ENCODE assay signal across 18 mouse cellular contexts in the genomic region with DNA sequence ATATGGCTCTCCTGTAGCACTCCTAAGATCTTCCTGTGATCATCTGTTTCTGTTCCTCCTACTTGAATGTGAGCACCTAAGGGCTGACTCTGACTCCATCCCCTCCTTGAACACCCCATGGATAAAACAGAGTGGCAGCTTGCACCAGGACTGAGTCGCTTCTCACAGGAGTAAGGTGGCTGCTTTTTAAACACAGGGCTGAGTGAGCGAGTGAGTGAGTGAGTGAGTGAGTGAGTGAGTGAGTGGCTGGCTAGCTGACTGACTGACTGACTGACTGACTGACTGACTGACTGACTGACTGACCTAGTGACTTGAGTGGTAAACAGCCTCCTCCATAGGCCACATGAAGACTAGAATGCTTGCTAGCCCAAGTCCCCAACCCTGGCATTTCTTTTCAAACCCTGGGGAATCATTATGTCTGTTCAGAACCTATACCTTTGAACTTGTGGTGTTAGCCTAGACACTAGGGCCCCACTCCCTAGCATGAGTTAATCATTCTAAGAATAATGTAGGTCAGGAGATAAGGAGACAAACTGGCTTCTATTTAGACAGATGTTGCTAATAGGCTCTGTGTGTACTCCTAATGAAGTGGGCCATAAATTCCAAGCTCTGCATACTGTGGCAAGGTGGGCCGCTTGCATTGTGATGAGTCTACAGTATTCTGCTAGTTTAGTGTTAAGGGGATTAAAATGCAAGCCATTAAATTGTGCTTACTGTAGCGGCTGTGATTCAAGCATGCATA.
A peak's percentile ranks its signal among the peaks of the same experiment; 100 is the strongest.
DNase-seq lines count a peak whose midpoint lies in the region; ATAC-seq and TF ChIP-seq lines count a peak whose summit lies in the region.
"Had no signal": no experiment of that assay in that cellular context is flagged by ENCODE, and none has a peak within 500 bp of the region (broad histone marks: within the 10 kb centered on the region; RNA-seq: fewer than 3 reads in every experiment).

No protein-coding gene starts in this region.

- peak; percentile 22 for DNase-seq in kidney, postnatal 0 days (ENCODE audit: low spot score)
- no peak for DNase-seq in kidney, adult 8-10 months
- DNase-seq in liver, embryonic 14.5 days (ENCODE audit: low read depth in 3 of 3, low spot score in 3 of 3) = peak in 1 of 3 experiments; percentile 0
- DNase-seq in ovary, postnatal 10 days (ENCODE audit: low spot score) = no peak
- no peak for DNase-seq in left cerebral cortex, adult 2 months (ENCODE audit: extremely low spot score in 1 of 2, low spot score in 2 of 2)
- DNase-seq: cerebellum, adult 18-20 months; heart, adult 2 months; kidney, postnatal 14 days; layer of hippocampus, adult 9-11 months; lung, adult 2 months; right cerebral cortex, adult 18-20 months; thymus, adult 18-20 months had no signal

- no peaks in the 10 kb centered on the region for H3K4me1 ChIP-seq in kidney, postnatal 0 days (replicated peaks; ENCODE audit: insufficient read depth, low read length)
- 0 out of 2 replicates have a peak, but pooled peaks cover 3% of the 10 kb centered on the region for H3K4me1 ChIP-seq in intestine, embryonic 16.5 days (ENCODE audit: control insufficient read depth, insufficient read depth, low read length)
- H3K4me1 ChIP-seq in liver, embryonic 14.5 days (replicated peaks; ENCODE audit: control insufficient read depth in 2 of 2, insufficient read depth in 2 of 2, low read length in 1 of 2) = peaks cover 0 to 4% of the 10 kb centered on the region in 2 experiments; a peak in 1 of 4 replicates
- H3K4me1 ChIP-seq in stomach, embryonic 16.5 days (ENCODE audit: control insufficient read depth, insufficient read depth, low read length) = no peaks in the 10 kb centered on the region
- H3K4me1 ChIP-seq: embryonic facial prominence, embryonic 10.5 days; heart, embryonic 15.5 days had no signal

- no peak overlapping the region for H3K4me2 ChIP-seq in kidney, postnatal 0 days (ENCODE audit: low read length)
- H3K4me2 ChIP-seq in intestine, embryonic 16.5 days (ENCODE audit: low read depth, low read length) = peak overlapping the region; percentile 34; the same call in 1 of the 2 replicates
- H3K4me2 ChIP-seq in liver, embryonic 14.5 days (ENCODE audit: low read depth) = no peak overlapping the region
- no peak overlapping the region for H3K4me2 ChIP-seq in stomach, embryonic 16.5 days (ENCODE audit: low read depth, low read length)
- H3K4me2 ChIP-seq: heart, embryonic 15.5 days had no signal

- no peak overlapping the region for H3K4me3 ChIP-seq in kidney, postnatal 0 days (replicated peaks; ENCODE audit: low read depth, low read length)
- H3K4me3 ChIP-seq in intestine, embryonic 16.5 days (ENCODE audit: low read length) = no peak overlapping the region
- no peak overlapping the region for H3K4me3 ChIP-seq in liver, embryonic 14.5 days (ENCODE audit: insufficient read depth in 1 of 2, low read depth in 2 of 2, low read length in 2 of 2)
- no peak overlapping the region for H3K4me3 ChIP-seq in stomach, embryonic 16.5 days (replicated peaks; ENCODE audit: low read length)
- no peak overlapping the region for H3K4me3 ChIP-seq in left cerebral cortex, adult 2 months
- H3K4me3 ChIP-seq: embryonic facial prominence, embryonic 10.5 days; heart, adult 2 months; heart, embryonic 15.5 days; limb, embryonic 10.5 days had no signal

- no peak overlapping the region for H3K27ac ChIP-seq in kidney, postnatal 0 days
- H3K27ac ChIP-seq in intestine, embryonic 16.5 days (ENCODE audit: low read length) = peak overlapping the region; percentile 81
- no peak overlapping the region for H3K27ac ChIP-seq in liver, embryonic 14.5 days
- no peak overlapping the region for H3K27ac ChIP-seq in stomach, embryonic 16.5 days (ENCODE audit: low read length)
- no peak overlapping the region for H3K27ac ChIP-seq in left cerebral cortex, adult 2 months
- H3K27ac ChIP-seq: embryonic facial prominence, embryonic 10.5 days; heart, adult 2 months; heart, embryonic 15.5 days; limb, embryonic 10.5 days had no signal

- 58% methylated on average over 4 of the region's 4 CpGs for WGBS in kidney, postnatal 0 days
- WGBS in intestine, embryonic 16.5 days = 60% methylated on average over 4 of the region's 4 CpGs
- WGBS in liver, embryonic 14.5 days (ENCODE audit: insufficient replicate concordance) = 53% methylated on average over 4 of the region's 4 CpGs
- 71% methylated on average over 4 of the region's 4 CpGs for WGBS in stomach, embryonic 16.5 days

- TF ChIP-seq EP300 in liver, embryonic 14.5 days (IDR thresholded peaks at IDR 0.05; ENCODE audit: low read depth) = no peak

- H3K9ac ChIP-seq in kidney, postnatal 0 days (ENCODE audit: low read depth, low read length) = no peak overlapping the region
- H3K9ac ChIP-seq in intestine, embryonic 16.5 days (ENCODE audit: low read depth, low read length) = 0 out of 2 replicates have a peak overlapping the region, but pooled peaks have one; percentile 30
- no peak overlapping the region for H3K9ac ChIP-seq in liver, embryonic 14.5 days (replicated peaks)
- H3K9ac ChIP-seq in stomach, embryonic 16.5 days (ENCODE audit: low read length) = no peak overlapping the region
- H3K9ac ChIP-seq: heart, embryonic 15.5 days had no signal

- intact Hi-C loops in left cerebral cortex, adult 2 months (cut with DNase I) = loop anchor here (5.0 kb wide), 1 partner anchor 73 kb away; no protein-coding TSS in a partner anchor

- no peak for ATAC-seq in kidney, postnatal 0 days (replicated peaks; ENCODE audit: low FRiP score, low read depth)
- peak; percentile 96 for ATAC-seq in intestine, embryonic 16.5 days
- peak; percentile 37; the same call in 1 of the 2 replicates for ATAC-seq in liver, embryonic 14.5 days (ENCODE audit: insufficient read depth)
- ATAC-seq in stomach, embryonic 16.5 days (ENCODE audit: insufficient read depth, low FRiP score) = peak; percentile 47; the same call in 1 of the 2 replicates
- ATAC-seq: hindbrain, embryonic 16.5 days had no signal

- no peaks in the 10 kb centered on the region for H3K9me3 ChIP-seq in kidney, postnatal 0 days (replicated peaks; ENCODE audit: low read length)
- no peaks in the 10 kb centered on the region for H3K9me3 ChIP-seq in intestine, embryonic 16.5 days (ENCODE audit: control insufficient read depth, low read length)
- H3K9me3 ChIP-seq in liver, embryonic 14.5 days (ENCODE audit: control insufficient read depth, low read length) = no peaks in the 10 kb centered on the region
- H3K9me3 ChIP-seq in stomach, embryonic 16.5 days (replicated peaks; ENCODE audit: control insufficient read depth, low read length) = no peaks in the 10 kb centered on the region
- H3K9me3 ChIP-seq: embryonic facial prominence, embryonic 10.5 days; heart, embryonic 15.5 days; limb, embryonic 10.5 days had no signal

- no peaks in the 10 kb centered on the region for H3K27me3 ChIP-seq in kidney, postnatal 0 days (ENCODE audit: insufficient read depth, low read length)
- H3K27me3 ChIP-seq in intestine, embryonic 16.5 days (replicated peaks; ENCODE audit: control insufficient read depth, insufficient read depth, low read length) = no peaks in the 10 kb centered on the region
- H3K27me3 ChIP-seq in liver, embryonic 14.5 days (ENCODE audit: control insufficient read depth, insufficient read depth, low read length) = no peaks in the 10 kb centered on the region
- H3K27me3 ChIP-seq in stomach, embryonic 16.5 days (ENCODE audit: control insufficient read depth, insufficient read depth, low read length) = no peaks in the 10 kb centered on the region
- H3K27me3 ChIP-seq: heart, embryonic 15.5 days had no signal

- no peaks in the 10 kb centered on the region for H3K36me3 ChIP-seq in kidney, postnatal 0 days (ENCODE audit: insufficient read depth, low read length)
- no peaks in the 10 kb centered on the region for H3K36me3 ChIP-seq in intestine, embryonic 16.5 days (ENCODE audit: control insufficient read depth, insufficient read depth, low read length)
- no peaks in the 10 kb centered on the region for H3K36me3 ChIP-seq in liver, embryonic 14.5 days (replicated peaks; ENCODE audit: control insufficient read depth, insufficient read depth, low read depth)
- H3K36me3 ChIP-seq in stomach, embryonic 16.5 days (ENCODE audit: control insufficient read depth, insufficient read depth, low read length) = no peaks in the 10 kb centered on the region
- H3K36me3 ChIP-seq: embryonic facial prominence, embryonic 10.5 days; heart, embryonic 15.5 days; limb, embryonic 10.5 days had no signal

- TF ChIP-seq CTCF in kidney, postnatal 0 days (IDR thresholded peaks at IDR 0.05; ENCODE audit: low read depth) = no peak
- no peak for TF ChIP-seq CTCF in liver, embryonic 14.5 days (IDR thresholded peaks at IDR 0.05; ENCODE audit: low read depth)
- TF ChIP-seq CTCF in left cerebral cortex, adult 2 months (IDR thresholded peaks at IDR 0.05) = no peak
